Mouse (Mus musculus): Measurements from ENCODE around the gene Man1c1. TPM values are rescaled to one million over a fixed set of nuclear protein-coding genes. Genes with fewer than 3 reads are reported as not detected.

The Man1c1 gene
- polyA plus RNA-seq, 1 experiment: 4.6 TPM

DNA sequence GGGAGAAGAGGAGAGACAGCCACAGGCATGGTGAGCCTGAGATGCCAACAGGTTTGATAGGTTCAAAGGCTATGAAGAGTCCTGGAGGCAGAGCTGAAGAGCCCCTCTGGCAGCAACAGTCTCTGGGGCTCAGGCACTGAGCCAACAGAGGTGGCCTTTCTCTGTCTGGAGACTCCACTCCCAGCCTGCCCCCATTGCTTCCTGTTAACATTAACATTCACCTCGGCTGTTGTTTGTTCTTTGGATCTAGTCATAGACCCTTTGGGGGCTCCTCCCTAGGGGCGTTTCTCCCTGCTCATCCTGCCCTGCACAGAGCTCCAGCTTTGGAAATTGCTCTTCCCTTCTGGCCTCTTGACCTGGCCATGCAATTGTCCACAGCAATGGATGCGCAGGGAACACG is 20.9 kb upstream of the Man1c1 start:
- Histone ChIP-seq H3K36me3 (ENCODE audit: control insufficient read depth, insufficient read depth, low read length) (no peaks in the 10 kb centered on the region), H3K27ac (ENCODE audit: insufficient read depth, low read depth, low read length) (no peak overlapping the region), H3K4me1 (ENCODE audit: control insufficient read depth, insufficient read depth, low read length) (no peaks in the 10 kb centered on the region), H3K27me3 (replicated peaks; ENCODE audit: control insufficient read depth, insufficient read depth, low read length) (no peaks in the 10 kb centered on the region), H3K4me3 (ENCODE audit: insufficient read depth, low read depth, low read length) (no peak overlapping the region)
- TF ChIP-seq CTCF (conservative IDR thresholded peaks at IDR 0.05; ENCODE audit: insufficient read depth, insufficient read length, low read depth, low read length): no peak
- WGBS: 44% methylated on average over 4 of the region's 4 CpGs
- DNase-seq: no peak

DNA sequence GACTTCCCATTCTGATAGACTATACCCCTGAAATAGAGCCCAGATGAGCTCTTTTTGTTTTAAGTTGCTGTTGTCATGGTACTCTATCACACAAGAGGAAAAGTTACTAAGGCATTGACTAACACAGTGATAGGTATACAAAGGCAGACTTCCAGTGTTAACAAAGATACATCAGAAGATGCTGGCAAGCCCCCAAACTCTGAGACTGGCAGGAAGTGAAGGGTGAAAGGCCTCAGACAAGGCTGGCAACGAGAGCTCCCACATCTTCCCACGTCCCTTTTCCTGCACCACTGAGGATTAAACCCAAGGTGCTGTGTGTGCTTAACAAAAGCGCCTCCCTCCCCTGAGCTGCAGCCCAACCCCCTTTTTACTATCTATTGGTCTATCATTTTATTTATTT is 19.2 kb upstream of the Man1c1 start:
- DNase-seq: no peak
- TF ChIP-seq CTCF (conservative IDR thresholded peaks at IDR 0.05; ENCODE audit: insufficient read depth, insufficient read length, low read depth, low read length) (no peak), POLR2A (IDR thresholded peaks at IDR 0.05; ENCODE audit: low read depth, low read length) (no peak)
- no peaks in the 10 kb centered on the region for H3K36me3 ChIP-seq (ENCODE audit: control insufficient read depth, insufficient read depth, low read length)
- H3K4me1 ChIP-seq (ENCODE audit: control insufficient read depth, insufficient read depth, low read length): no peaks in the 10 kb centered on the region
- no peak overlapping the region for H3K4me3 ChIP-seq (ENCODE audit: insufficient read depth, low read depth, low read length)
- no peaks in the 10 kb centered on the region for H3K27me3 ChIP-seq (replicated peaks; ENCODE audit: control insufficient read depth, insufficient read depth, low read length)
- 63% methylated on average over 3 of the region's 3 CpGs for WGBS
- no peak overlapping the region for H3K27ac ChIP-seq (ENCODE audit: insufficient read depth, low read depth, low read length)

DNA sequence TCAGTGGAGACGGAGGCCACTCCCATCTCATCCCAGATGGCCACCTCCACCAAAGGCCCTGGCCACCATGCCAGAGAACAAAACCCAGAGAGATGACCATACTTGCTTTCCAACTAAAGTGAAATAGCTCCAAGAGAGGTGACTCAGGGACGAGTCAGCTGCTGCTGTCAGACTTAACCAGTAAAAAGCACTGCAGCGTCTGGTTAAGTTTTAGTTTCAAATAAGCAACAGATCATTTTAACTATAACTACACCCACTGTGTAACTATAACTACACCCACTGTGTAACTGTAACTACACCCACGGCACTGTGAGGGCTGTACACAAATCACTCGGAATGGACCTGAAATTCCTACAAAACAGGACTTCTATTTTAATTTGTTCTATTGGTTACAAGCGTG is 17.0 kb upstream of the Man1c1 start:
- no peaks in the 10 kb centered on the region for H3K36me3 ChIP-seq (ENCODE audit: control insufficient read depth, insufficient read depth, low read length)
- TF ChIP-seq CTCF (conservative IDR thresholded peaks at IDR 0.05; ENCODE audit: insufficient read depth, insufficient read length, low read depth, low read length): no peak
- 86% methylated on average over 6 of the region's 6 CpGs for WGBS
- H3K27me3 ChIP-seq (replicated peaks; ENCODE audit: control insufficient read depth, insufficient read depth, low read length): no peaks in the 10 kb centered on the region
- no peaks in the 10 kb centered on the region for H3K4me1 ChIP-seq (ENCODE audit: control insufficient read depth, insufficient read depth, low read length)
- H3K27ac ChIP-seq (ENCODE audit: insufficient read depth, low read depth, low read length): no peak overlapping the region
- H3K4me3 ChIP-seq (ENCODE audit: insufficient read depth, low read depth, low read length): no peak overlapping the region
- no peak for DNase-seq

DNA sequence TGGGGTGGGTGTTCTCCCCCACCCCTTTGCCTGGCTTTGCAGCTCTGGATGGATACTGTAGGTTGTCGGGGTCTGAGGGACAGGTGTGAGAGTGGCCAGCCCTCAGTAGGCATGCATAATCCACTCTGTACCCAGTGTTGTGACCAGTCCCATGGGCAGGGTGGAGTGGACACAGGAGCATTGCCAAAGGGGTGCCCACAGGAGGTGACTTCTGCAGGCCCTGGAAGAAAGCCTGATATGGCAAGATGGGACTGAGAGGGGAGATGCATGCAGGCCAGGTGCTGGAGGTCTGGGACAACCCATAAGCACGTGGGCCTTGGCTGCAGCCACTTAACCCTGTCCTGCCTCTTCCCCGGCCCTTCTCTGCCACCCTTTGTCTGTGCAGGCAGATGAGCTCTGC is 16.3 kb upstream of the Man1c1 start:
- 66% methylated on average over 3 of the region's 3 CpGs for WGBS
- TF ChIP-seq CTCF (conservative IDR thresholded peaks at IDR 0.05; ENCODE audit: insufficient read depth, insufficient read length, low read depth, low read length) (no peak), POLR2A (IDR thresholded peaks at IDR 0.05; ENCODE audit: low read depth, low read length) (no peak)
- no peaks in the 10 kb centered on the region for H3K4me1 ChIP-seq (ENCODE audit: control insufficient read depth, insufficient read depth, low read length)
- H3K4me3 ChIP-seq (ENCODE audit: insufficient read depth, low read depth, low read length): no peak overlapping the region
- H3K27me3 ChIP-seq (replicated peaks; ENCODE audit: control insufficient read depth, insufficient read depth, low read length): no peaks in the 10 kb centered on the region
- no peak for DNase-seq
- H3K36me3 ChIP-seq (ENCODE audit: control insufficient read depth, insufficient read depth, low read length): no peaks in the 10 kb centered on the region
- H3K27ac ChIP-seq (ENCODE audit: insufficient read depth, low read depth, low read length): no peak overlapping the region

DNA sequence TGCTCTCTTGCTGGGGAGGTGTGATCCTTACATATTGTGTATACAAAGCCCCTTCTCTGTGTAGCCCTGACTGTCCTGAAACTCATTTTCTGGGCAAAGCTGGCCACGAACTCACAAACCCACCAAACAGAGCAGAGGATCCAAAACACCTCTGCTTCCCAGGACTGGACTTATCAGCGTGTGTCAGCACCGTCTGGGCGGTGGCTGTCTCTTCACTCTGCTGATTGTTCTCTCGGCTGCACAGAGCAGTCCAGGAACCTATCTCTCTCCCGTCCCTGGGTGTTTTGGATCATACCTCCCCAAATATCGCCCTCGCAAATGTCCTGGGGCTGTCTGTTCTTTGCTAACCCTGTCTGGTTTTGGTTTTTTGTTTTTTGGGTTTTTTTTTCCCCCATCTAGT is 15.4 kb upstream of the Man1c1 start:
- H3K27me3 ChIP-seq (replicated peaks; ENCODE audit: control insufficient read depth, insufficient read depth, low read length): no peaks in the 10 kb centered on the region
- H3K27ac ChIP-seq (ENCODE audit: insufficient read depth, low read depth, low read length): no peak overlapping the region
- no peaks in the 10 kb centered on the region for H3K36me3 ChIP-seq (ENCODE audit: control insufficient read depth, insufficient read depth, low read length)
- H3K4me1 ChIP-seq (ENCODE audit: control insufficient read depth, insufficient read depth, low read length): no peaks in the 10 kb centered on the region
- WGBS: 89% methylated on average over 8 of the region's 8 CpGs
- TF ChIP-seq POLR2A (IDR thresholded peaks at IDR 0.05; ENCODE audit: low read depth, low read length) (no peak), CTCF (conservative IDR thresholded peaks at IDR 0.05; ENCODE audit: insufficient read depth, insufficient read length, low read depth, low read length) (no peak)
- no peak overlapping the region for H3K4me3 ChIP-seq (ENCODE audit: insufficient read depth, low read depth, low read length)
- DNase-seq: no peak

DNA sequence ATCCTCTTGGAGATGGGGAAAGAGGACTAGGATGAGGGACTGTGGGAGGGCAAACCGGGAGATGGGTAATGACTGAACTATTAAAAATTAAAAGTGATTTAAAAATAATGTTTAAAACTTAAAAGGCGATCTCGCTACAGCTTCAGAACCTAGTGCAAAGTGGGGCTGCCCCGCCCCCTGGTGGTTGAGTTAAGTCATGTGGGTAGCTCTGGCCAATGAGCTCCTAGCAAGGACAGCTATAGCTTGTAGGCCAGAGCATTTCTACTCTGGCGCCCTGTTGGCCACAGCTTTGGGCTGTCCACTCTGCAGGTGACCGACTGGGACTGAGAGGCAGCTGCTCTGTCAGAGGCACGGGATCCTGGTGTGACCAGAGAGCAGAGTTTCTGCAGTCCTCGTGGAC is 9.8 kb upstream of the Man1c1 start:
- Histone ChIP-seq H3K4me3 (ENCODE audit: insufficient read depth, low read depth, low read length) (no peak overlapping the region), H3K36me3 (ENCODE audit: control insufficient read depth, insufficient read depth, low read length) (no peaks in the 10 kb centered on the region), H3K27ac (ENCODE audit: insufficient read depth, low read depth, low read length) (no peak overlapping the region), H3K4me1 (ENCODE audit: control insufficient read depth, insufficient read depth, low read length) (no peaks in the 10 kb centered on the region), H3K27me3 (replicated peaks; ENCODE audit: control insufficient read depth, insufficient read depth, low read length) (no peaks in the 10 kb centered on the region)
- TF ChIP-seq POLR2A (IDR thresholded peaks at IDR 0.05; ENCODE audit: low read depth, low read length): no peak
- peak; percentile 81 for TF ChIP-seq CTCF (conservative IDR thresholded peaks at IDR 0.05; ENCODE audit: insufficient read depth, insufficient read length, low read depth, low read length)
- 8% methylated on average over 8 of the region's 8 CpGs for WGBS
- DNase-seq: peak; percentile 88

DNA sequence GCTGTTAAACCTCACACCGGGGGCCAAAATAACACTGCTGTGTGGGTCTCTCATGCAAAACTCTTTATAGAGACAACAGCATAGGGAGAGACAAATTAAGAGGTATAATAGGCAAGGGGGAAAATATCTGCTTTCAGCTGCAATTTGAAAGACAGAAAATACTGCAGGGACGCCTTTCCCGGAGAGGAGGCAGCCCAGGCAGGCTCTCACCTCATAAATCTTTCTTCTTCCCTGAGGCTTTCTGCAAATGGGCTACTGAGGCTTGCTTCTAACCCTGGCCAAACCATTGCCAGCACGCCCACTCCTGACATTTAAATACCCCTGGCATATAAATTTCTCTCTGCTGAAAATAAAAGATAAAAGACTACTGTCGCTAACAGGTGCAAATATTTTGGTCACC is 1.2 kb upstream of the Man1c1 start:
- DNase-seq: no peak
- Histone ChIP-seq H3K27me3 (replicated peaks; ENCODE audit: control insufficient read depth, insufficient read depth, low read length) (no peaks in the 10 kb centered on the region; the same call in 1 of the 2 replicates), H3K27ac (ENCODE audit: insufficient read depth, low read depth, low read length) (no peak overlapping the region), H3K4me1 (ENCODE audit: control insufficient read depth, insufficient read depth, low read length) (no peaks in the 10 kb centered on the region), H3K4me3 (ENCODE audit: insufficient read depth, low read depth, low read length) (no peak overlapping the region), H3K36me3 (ENCODE audit: control insufficient read depth, insufficient read depth, low read length) (no peaks in the 10 kb centered on the region)
- TF ChIP-seq CTCF (conservative IDR thresholded peaks at IDR 0.05; ENCODE audit: insufficient read depth, insufficient read length, low read depth, low read length) (no peak), POLR2A (IDR thresholded peaks at IDR 0.05; ENCODE audit: low read depth, low read length) (no peak)
- WGBS: 46% methylated on average over 5 of the region's 5 CpGs

DNA sequence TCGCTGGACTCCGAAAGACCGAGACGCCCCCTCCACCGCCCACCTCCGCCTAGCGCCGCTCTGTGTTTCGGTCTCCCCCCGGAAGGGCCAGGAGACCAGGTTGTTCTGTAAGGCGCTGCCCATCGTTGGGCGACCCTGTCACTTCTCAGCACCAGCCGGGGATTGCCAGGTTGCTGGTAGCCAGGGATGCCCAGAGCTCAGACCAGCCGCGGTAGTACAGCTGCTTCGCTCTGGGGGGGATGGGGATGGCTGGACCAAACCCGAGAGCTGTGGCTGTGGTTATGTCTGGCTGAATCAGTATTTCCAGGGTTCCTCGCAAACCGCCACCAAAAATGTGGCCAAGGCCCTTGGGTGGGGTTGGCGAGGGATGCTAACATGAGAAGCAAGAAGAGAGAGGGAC is 500 bp upstream of the Man1c1 start:
- DNase-seq: no peak
- Histone ChIP-seq H3K27me3 (replicated peaks; ENCODE audit: control insufficient read depth, insufficient read depth, low read length) (no peaks in the 10 kb centered on the region; the same call in 1 of the 2 replicates), H3K36me3 (ENCODE audit: control insufficient read depth, insufficient read depth, low read length) (no peaks in the 10 kb centered on the region), H3K4me3 (ENCODE audit: insufficient read depth, low read depth, low read length) (peak overlapping the region; percentile 37), H3K27ac (ENCODE audit: insufficient read depth, low read depth, low read length) (no peak overlapping the region), H3K4me1 (ENCODE audit: control insufficient read depth, insufficient read depth, low read length) (no peaks in the 10 kb centered on the region)
- TF ChIP-seq CTCF (conservative IDR thresholded peaks at IDR 0.05; ENCODE audit: insufficient read depth, insufficient read length, low read depth, low read length): no peak
- no peak for TF ChIP-seq POLR2A (IDR thresholded peaks at IDR 0.05; ENCODE audit: low read depth, low read length)
- WGBS: 2% methylated on average over 21 of the region's 21 CpGs

All from kidney, adult 2 months (tissue).